Mouse (Mus musculus) midbrain, postnatal 0 days (tissue): ENCODE measurements at regions not wholly inside any gene's neighbourhood (a gene's known extent, or its start where the extent isn't known, plus 50 kb on each side); places are given as distances from the start of the nearest gene placed in this dataset.

Experiments used
- ATAC-seq: fragments of 200-750 bp; cut with Nextera tagmentation; 2 replicates; pipeline ENCODE4 v1.8.0; 2017; ENCODE audit warnings: moderate number of reproducible peaks, mild to moderate bottlenecking, moderate TSS enrichment, moderate library complexity; ENCODE audit not compliant: low FRiP score
- DNase-seq: peaks from one replicate; pipeline ENCODE4 v3.0.0-alpha.2; 2015; ENCODE audit warnings: low spot score
- H3K27ac ChIP-seq: fragments of 300-500 bp; sonication (generic); 2 replicates; pipeline ENCODE4 v1.5.1; 2014; ENCODE audit warnings: low read depth, mild to moderate bottlenecking, low read length, mixed read lengths
- H3K27me3 ChIP-seq: fragments of 300-500 bp; sonication (generic); 2 replicates; pipeline ENCODE4 v1.6.1; 2014; ENCODE audit warnings: low read length, control low read depth, mixed read lengths; ENCODE audit not compliant: insufficient read depth
- H3K36me3 ChIP-seq: fragments of 300-500 bp; sonication (generic); 2 replicates; pipeline ENCODE4 v1.6.1; 2014; ENCODE audit warnings: low read length, control low read depth, mixed read lengths; ENCODE audit not compliant: insufficient read depth
- H3K4me1 ChIP-seq: fragments of 300-500 bp; sonication (generic); 2 replicates; pipeline ENCODE4 v1.6.1; 2014; ENCODE audit warnings: mild to moderate bottlenecking, control low read depth, antibody characterized with exemption, low read length, mixed read lengths; ENCODE audit not compliant: insufficient read depth
- H3K4me2 ChIP-seq: fragments of 300-500 bp; sonication (generic); 2 replicates; pipeline ENCODE4 v1.6.1; 2014; ENCODE audit warnings: low read depth, mild to moderate bottlenecking, low read length, mixed read lengths; ENCODE audit not compliant: poor library complexity, severe bottlenecking
- H3K4me3 ChIP-seq: fragments of 300-500 bp; sonication (generic); 2 replicates; pipeline ENCODE4 v1.5.1; 2014; ENCODE audit warnings: low read depth, mild to moderate bottlenecking, low read length, moderate library complexity
- H3K9ac ChIP-seq: fragments of 300-500 bp; sonication (generic); replicated peaks from 2 replicates; pipeline ENCODE4 v1.6.1; 2014; ENCODE audit warnings: mild to moderate bottlenecking, low read length, moderate library complexity, mixed read lengths; ENCODE audit not compliant: poor library complexity, severe bottlenecking
- H3K9me3 ChIP-seq: fragments of 300-500 bp; sonication (generic); 2 replicates; pipeline ENCODE4 v1.6.1; 2016; ENCODE audit warnings: low read length, control low read depth
- CTCF ChIP-seq: IDR thresholded peaks from 2 replicates; pipeline ENCODE4 v1.5.1; 2016; ENCODE audit warnings: antibody characterized with exemption, mild to moderate bottlenecking
- WGBS: fragments of 180-500 bp; shearing (Covaris S2); extraction: QIAGEN DNeasy Blood & Tissue Kit; methylation state at CpG from one replicate; pipeline ENCODE4 v1.1.7; 2014; 5-methylcytosine and 5-hydroxymethylcytosine counted together

- H3K9me3 ChIP-seq = no peaks in the 10 kb centered on the region
- H3K36me3 ChIP-seq = no peaks in the 10 kb centered on the region
- DNase-seq = peak; percentile 4
- H3K9ac ChIP-seq = no peak overlapping the region
- WGBS = 50% methylated on average over 5 of the region's 5 CpGs
- H3K4me2 ChIP-seq = no peak overlapping the region
- TF ChIP-seq CTCF = no peak
- no peaks in the 10 kb centered on the region for H3K27me3 ChIP-seq
- H3K4me1 ChIP-seq = no peaks in the 10 kb centered on the region
- no peak overlapping the region for H3K27ac ChIP-seq
- 0 out of 2 replicates have a peak, but pooled peaks have one; percentile 16 for ATAC-seq
- H3K4me3 ChIP-seq = no peak overlapping the region
These were observed 673.5 kb upstream of the Map3k7 start for GRCm38 (mm10) chr4:31290301-31290975.

DNA sequence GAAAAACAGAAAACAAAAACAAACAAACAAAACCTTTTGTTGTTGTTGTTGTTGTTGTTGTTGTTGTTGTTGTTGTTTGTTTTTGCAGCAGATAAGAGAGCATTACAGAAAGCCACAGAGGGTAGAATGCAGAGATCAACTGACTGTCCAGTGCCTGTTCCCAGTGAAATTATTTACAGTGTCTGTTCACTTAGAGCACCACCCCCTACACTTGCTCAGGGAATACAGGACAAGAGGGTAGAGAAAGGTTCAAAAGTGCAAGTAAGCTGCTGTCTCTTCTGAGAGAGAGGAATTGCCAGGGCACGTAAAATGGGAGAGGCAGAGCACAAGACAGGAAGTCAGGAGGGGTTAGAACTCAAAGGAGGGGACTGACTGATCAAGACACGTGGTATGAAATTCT, 670.1 kb upstream of the Map3k7 start:
- ATAC-seq (no peak), DNase-seq (no peak)
- Histone ChIP-seq H3K9me3 (no peaks in the 10 kb centered on the region), H3K4me3 (no peak overlapping the region), H3K4me1 (no peaks in the 10 kb centered on the region), H3K27ac (no peak overlapping the region), H3K27me3 (no peaks in the 10 kb centered on the region), H3K36me3 (no peaks in the 10 kb centered on the region), H3K4me2 (no peak overlapping the region), H3K9ac (no peak overlapping the region)
- TF ChIP-seq CTCF = no peak
- WGBS = 81% methylated on average over 2 of the region's 2 CpGs

- ATAC-seq (no peak), DNase-seq (no peak)
- no peaks in the 10 kb centered on the region for H3K4me1 ChIP-seq
- H3K36me3 ChIP-seq = no peaks in the 10 kb centered on the region
- no peak overlapping the region for H3K27ac ChIP-seq
- no peak overlapping the region for H3K4me3 ChIP-seq
- H3K4me2 ChIP-seq = no peak overlapping the region
- TF ChIP-seq CTCF = no peak
- no peaks in the 10 kb centered on the region for H3K9me3 ChIP-seq
- WGBS = 81% methylated on average over 3 of the region's 3 CpGs
- no peaks in the 10 kb centered on the region for H3K27me3 ChIP-seq
- no peak overlapping the region for H3K9ac ChIP-seq
These were observed 666.0 kb upstream of the Map3k7 start for GRCm38 (mm10) chr4:31297848-31298247.

- no peak overlapping the region for H3K4me2 ChIP-seq
- H3K4me3 ChIP-seq = no peak overlapping the region
- H3K9me3 ChIP-seq = no peaks in the 10 kb centered on the region
- no peaks in the 10 kb centered on the region for H3K36me3 ChIP-seq
- no peak overlapping the region for H3K27ac ChIP-seq
- no peak for ATAC-seq
- H3K27me3 ChIP-seq = no peaks in the 10 kb centered on the region
- no peaks in the 10 kb centered on the region for H3K4me1 ChIP-seq
- no peak overlapping the region for H3K9ac ChIP-seq
- 39% methylated on average over 6 of the region's 6 CpGs for WGBS
- no peak for TF ChIP-seq CTCF
- DNase-seq = no peak
These were observed 644.6 kb upstream of the Map3k7 start for GRCm38 (mm10) chr4:31319269-31319668.

DNA sequence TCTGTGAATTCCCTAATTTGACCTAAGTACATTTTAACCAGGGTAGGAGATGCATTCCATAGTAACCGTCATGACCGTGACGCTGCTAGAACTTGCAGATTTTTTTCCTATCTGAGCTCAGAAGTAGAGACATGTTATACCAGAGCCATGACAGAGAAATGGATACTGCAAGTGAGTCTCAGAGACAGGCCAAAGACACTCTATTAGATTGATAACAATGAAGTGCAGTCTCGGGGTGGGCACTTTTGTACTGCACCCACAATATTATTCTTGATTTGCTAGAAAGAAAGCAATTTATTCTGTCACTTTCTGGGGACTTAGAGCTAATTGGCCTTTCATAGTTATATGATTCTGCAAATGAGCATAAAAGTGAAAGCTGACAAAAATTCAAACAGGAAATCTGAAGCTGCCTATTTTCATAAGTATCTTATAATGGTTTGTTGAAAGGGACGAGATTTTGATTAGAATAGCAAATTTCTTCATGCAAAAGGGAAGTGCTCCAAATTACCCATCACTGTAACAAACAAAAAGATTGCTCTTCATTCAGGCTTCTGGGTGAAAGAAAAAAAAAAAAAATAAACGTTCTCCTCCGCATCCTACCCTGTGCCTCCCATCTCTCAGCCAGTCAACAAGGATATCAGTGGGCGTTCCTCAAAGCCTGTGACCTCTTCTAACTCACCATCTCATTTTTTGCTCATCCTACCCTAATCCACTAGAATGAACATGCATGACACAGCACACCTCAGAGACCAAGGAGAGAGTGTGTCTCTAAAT, 643.0 kb upstream of the Map3k7 start:
- WGBS = 66% methylated on average over 8 of the region's 8 CpGs
- Histone ChIP-seq H3K4me2 (no peak overlapping the region), H3K9me3 (no peaks in the 10 kb centered on the region), H3K4me3 (no peak overlapping the region), H3K9ac (no peak overlapping the region), H3K4me1 (no peaks in the 10 kb centered on the region), H3K27ac (no peak overlapping the region), H3K36me3 (no peaks in the 10 kb centered on the region), H3K27me3 (no peaks in the 10 kb centered on the region)
- TF ChIP-seq CTCF = no peak
- no peak for ATAC-seq
- no peak for DNase-seq

DNA sequence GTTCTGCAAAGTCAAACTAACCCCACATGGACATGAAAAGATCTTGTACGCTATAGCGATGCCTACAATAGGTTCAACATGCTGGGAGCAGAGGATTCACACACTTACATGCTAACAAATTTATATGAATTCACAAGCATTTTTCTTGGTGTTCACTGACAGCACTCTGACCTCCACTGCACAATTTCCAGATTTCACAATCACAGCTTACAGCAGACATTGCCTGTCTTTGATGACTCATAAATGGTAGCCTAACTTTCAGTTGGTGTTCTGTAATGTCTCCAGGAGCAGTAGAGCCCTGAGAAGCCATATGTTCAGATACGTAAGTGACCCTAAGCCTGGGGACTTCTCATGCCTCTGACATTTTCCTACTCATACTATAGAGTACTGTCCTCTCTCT, 640.1 kb upstream of the Map3k7 start:
- Histone ChIP-seq H3K27ac (no peak overlapping the region), H3K4me2 (no peak overlapping the region), H3K27me3 (no peaks in the 10 kb centered on the region), H3K4me1 (no peaks in the 10 kb centered on the region), H3K4me3 (no peak overlapping the region), H3K9ac (no peak overlapping the region), H3K9me3 (no peaks in the 10 kb centered on the region), H3K36me3 (no peaks in the 10 kb centered on the region)
- DNase-seq (no peak), ATAC-seq (no peak)
- TF ChIP-seq CTCF = no peak
- WGBS = 96% methylated on average over 3 of the region's 3 CpGs
